Mouse (Mus musculus) thymus, adult 18-20 months (tissue): ENCODE data around the gene Fbxl14.

ENCODE experiments used
- DNase-seq, 2 experiments: peaks; one replicate each; pipeline ENCODE4 v3.0.0; 2022; ENCODE audit warnings: mixed read lengths in 2 of 2

Gene Fbxl14

GRCm38 (mm10) chr6:119500086-119500485, 20.6 kb downstream of the Fbxl14 start:
- no peak for DNase-seq

GRCm38 (mm10) chr6:119502031-119502430, 22.6 kb downstream of the Fbxl14 start:
- DNase-seq, result peak; percentile 49 to 62

DNA sequence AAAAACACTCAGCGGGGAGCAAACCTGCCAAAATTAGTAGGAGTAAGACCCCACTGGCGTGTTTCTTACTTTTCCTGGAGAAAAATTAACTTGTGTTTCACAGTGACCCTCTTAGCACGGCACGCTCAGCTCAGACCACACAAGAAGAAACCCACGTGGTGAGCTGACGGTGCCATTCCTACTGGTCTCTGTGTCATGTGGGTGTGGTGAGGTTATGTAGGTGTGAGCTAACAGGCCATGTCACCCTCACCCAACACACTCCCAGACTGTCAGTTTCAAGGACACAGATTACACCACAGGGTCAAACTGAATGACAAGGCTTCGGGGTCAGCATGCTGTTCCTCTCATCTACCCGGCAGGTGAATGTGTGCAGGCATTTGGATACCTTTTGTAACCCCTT, 25.3 kb downstream of the Fbxl14 start:
- DNase-seq, result no peak

- no peak for DNase-seq
Observed at GRCm38 (mm10) chr6:119505525-119506225, 26.2 kb downstream of the Fbxl14 start.

DNA sequence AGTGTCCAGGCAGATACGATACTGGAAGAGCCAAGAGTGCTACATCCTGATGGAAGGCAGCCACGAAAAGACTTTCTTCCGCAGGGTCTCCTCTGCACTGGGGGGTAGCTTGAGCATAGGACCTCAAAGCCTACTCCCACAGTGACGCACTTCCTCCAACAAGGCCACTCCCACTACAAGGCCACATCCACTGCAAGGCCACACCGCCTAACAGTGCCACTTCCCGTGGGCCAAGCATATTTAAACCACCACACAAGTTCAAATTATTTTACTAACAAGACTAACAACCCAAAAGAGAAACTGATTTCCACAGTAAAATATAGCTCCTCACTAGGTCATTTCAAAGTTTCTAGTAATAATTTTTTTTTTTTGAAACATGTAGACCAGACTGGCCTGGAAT, 28.8 kb downstream of the Fbxl14 start:
- no peak for DNase-seq

DNA sequence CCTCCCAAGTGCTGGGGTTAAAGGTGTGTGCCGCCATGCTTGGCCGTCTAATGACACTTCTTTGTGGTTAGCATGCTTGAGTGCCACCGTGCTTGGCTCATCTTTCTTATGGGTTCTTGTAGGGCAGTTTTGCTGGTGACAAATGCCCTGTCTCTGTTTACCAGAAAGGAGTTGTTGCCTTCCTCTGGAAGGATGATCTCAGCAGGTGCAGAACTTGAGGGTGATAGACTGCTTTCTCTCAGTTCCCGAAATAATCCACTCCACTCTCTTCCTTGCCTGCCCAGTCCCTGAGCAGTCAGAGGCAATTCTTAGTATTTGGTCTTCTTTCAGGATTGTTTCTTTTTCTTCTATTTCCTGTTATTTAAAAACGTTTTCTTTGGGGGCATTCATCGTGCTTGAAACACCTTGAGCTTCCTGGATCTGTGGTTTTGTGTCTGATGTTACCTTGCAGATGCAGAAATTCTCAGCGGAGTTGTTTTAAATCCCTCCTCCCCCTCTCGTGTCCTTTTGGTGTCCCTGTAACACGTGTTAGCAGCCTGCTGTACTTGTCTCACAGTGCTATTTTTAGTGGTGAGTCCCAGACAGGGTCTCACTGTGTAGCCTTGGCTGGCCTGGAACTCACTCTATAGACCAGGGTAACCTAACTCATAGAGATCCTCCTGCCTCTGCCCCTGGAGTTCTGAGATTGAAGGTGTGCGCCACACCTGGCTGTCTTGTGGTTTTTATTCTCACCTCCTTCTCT, 29.3 kb downstream of the Fbxl14 start:
- DNase-seq, result peak; percentile 28 to 69

- DNase-seq, result no peak
Observed at GRCm38 (mm10) chr6:119509437-119510037, 30.1 kb downstream of the Fbxl14 start.

- no peak for DNase-seq
Observed at GRCm38 (mm10) chr6:119512701-119513100, 33.2 kb downstream of the Fbxl14 start.

DNA sequence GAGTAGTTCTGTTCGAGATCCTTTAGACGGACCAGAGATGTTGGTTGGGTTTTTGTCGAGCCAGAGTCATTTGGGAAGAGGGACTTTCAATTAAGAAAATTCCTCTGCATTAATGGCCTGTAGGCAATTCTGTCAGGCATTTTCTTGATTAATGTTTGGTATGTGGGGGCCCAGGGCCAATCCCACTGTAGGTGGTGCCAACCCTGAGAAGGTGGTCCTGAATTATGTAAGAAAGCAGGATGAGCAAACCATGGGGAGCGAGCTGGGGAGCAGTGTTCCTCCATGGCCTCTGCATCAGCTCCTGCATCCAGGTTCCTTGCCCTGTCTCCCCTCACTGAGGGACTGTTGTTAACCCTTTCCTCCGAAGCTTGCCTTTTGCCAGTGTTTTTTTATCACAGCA, 34.0 kb downstream of the Fbxl14 start:
- no peak for DNase-seq

- no peak for DNase-seq
Observed at GRCm38 (mm10) chr6:119514085-119514484, 34.6 kb downstream of the Fbxl14 start.

DNA sequence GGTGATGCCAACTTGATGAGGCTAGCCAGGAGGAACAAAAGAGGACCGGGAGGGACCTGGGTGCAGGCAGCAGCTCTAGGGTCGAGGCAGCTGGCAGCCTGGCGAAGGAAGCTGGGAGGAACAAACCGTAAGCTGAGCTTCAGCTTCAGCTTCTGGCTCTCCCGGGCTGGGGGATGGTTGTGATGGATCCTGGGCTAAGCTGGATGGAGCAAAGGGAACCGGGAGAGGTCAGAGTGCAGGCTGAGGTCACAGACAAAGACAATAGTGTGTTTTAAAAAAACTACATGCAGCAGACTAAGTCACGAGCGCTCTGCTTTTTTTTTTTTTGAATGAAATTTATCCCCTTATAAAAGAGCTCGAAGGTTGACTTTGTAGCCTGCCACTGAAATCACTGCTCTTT, 41.3 kb downstream of the Fbxl14 start:
- DNase-seq, result no peak

- no peak for DNase-seq
Observed at GRCm38 (mm10) chr6:119521482-119521900, 42.0 kb downstream of the Fbxl14 start.

GRCm38 (mm10) chr6:119521931-119522391, 42.5 kb downstream of the Fbxl14 start:
- peak; percentile 30 to 60 for DNase-seq

DNA sequence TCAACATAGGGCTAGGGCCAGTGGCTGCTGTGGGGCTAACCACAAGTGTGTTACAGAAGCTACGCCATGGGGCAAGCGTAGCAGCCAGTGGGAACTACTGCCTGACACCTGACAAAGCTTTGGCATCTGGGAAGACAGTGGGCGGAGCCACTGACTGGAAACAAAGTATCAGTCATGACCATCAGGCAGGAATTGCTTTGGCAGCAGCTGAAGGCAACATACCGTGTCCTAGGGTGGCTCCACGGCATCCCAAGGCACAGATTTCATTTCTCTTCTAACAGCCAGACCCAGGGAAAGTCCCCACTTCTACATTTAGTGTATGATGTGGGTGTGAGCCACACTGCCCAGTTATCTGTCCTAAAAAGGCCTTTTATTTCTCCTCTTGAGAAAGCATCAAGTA, 47.0 kb downstream of the Fbxl14 start:
- no peak for DNase-seq

- no peak for DNase-seq
Observed at GRCm38 (mm10) chr6:119529659-119530058, 50.2 kb downstream of the Fbxl14 start.
